Mouse (Mus musculus) embryonic facial prominence, embryonic 15.5 days (tissue): ENCODE measurements at regions not wholly inside any gene's neighbourhood (a gene's known extent, or its start where the extent isn't known, plus 50 kb on each side); places are given as distances from the start of the nearest gene placed in this dataset.

Experiments used
- ATAC-seq: fragments of 200-750 bp; cut with Nextera tagmentation; 2 replicates; pipeline ENCODE4 v1.8.0; 2017; ENCODE audit warnings: low read depth, moderate TSS enrichment; ENCODE audit not compliant: insufficient number of reproducible peaks, low FRiP score, low TSS enrichment
- H3K27ac ChIP-seq: fragments of 300-500 bp; sonication (generic); replicated peaks from 2 replicates; pipeline ENCODE4 v1.5.1; 2015; ENCODE audit warnings: mild to moderate bottlenecking, inconsistent platforms
- H3K27me3 ChIP-seq: fragments of 300-500 bp; sonication (generic); 2 replicates; pipeline ENCODE4 v1.6.1; 2015; ENCODE audit warnings: inconsistent platforms
- H3K36me3 ChIP-seq: fragments of 300-500 bp; sonication (generic); 2 replicates; pipeline ENCODE4 v1.6.1; 2015; ENCODE audit warnings: mild to moderate bottlenecking, inconsistent platforms
- H3K4me1 ChIP-seq: fragments of 300-500 bp; sonication (generic); 2 replicates; pipeline ENCODE4 v1.6.1; 2015; ENCODE audit warnings: inconsistent platforms
- H3K4me2 ChIP-seq: fragments of 300-500 bp; sonication (generic); replicated peaks from 2 replicates; pipeline ENCODE4 v1.6.1; 2015; ENCODE audit warnings: mild to moderate bottlenecking, inconsistent platforms
- H3K4me3 ChIP-seq: fragments of 300-500 bp; sonication (generic); replicated peaks from 2 replicates; pipeline ENCODE4 v1.5.1; 2015; ENCODE audit warnings: mild to moderate bottlenecking, inconsistent platforms
- H3K9ac ChIP-seq: fragments of 300-500 bp; sonication (generic); 2 replicates; pipeline ENCODE4 v1.6.1; 2015; ENCODE audit warnings: inconsistent platforms
- H3K9me3 ChIP-seq: fragments of 300-500 bp; sonication (generic); replicated peaks from 2 replicates; pipeline ENCODE4 v1.6.1; 2016; ENCODE audit warnings: inconsistent platforms
- WGBS: fragments of 180-500 bp; shearing (Covaris S2); methylation state at CpG from one replicate; pipeline ENCODE4 v1.1.7; 2015; 5-methylcytosine and 5-hydroxymethylcytosine counted together

GRCm38 (mm10) chr17:84890871-84891599, 65.5 kb upstream of the Ppm1b start:
- no peaks in the 10 kb centered on the region for H3K4me1 ChIP-seq
- no peaks in the 10 kb centered on the region for H3K36me3 ChIP-seq
- H3K9me3 ChIP-seq: no peaks in the 10 kb centered on the region
- 56% methylated on average over 12 of the region's 12 CpGs for WGBS
- no peak overlapping the region for H3K4me3 ChIP-seq
- no peaks in the 10 kb centered on the region for H3K27me3 ChIP-seq
- no peak overlapping the region for H3K9ac ChIP-seq
- H3K4me2 ChIP-seq: no peak overlapping the region
- ATAC-seq: no peak
- no peak overlapping the region for H3K27ac ChIP-seq

- WGBS: 83% methylated on average over 16 of the region's 16 CpGs
- no peaks in the 10 kb centered on the region for H3K9me3 ChIP-seq
Observed at GRCm38 (mm10) chr17:84893273-84894033, 63.1 kb upstream of the Ppm1b start.

GRCm38 (mm10) chr17:84895526-84895925, 61.0 kb upstream of the Ppm1b start:
- 72% methylated on average over 3 of the region's 3 CpGs for WGBS
- no peak for ATAC-seq
- Histone ChIP-seq H3K4me3 (no peak overlapping the region), H3K4me1 (no peaks in the 10 kb centered on the region), H3K9me3 (no peaks in the 10 kb centered on the region), H3K36me3 (no peaks in the 10 kb centered on the region), H3K4me2 (no peak overlapping the region), H3K27ac (no peak overlapping the region), H3K27me3 (no peaks in the 10 kb centered on the region), H3K9ac (no peak overlapping the region)

More at GRCm38 (mm10) chr17:84893273-84894033, 63.1 kb upstream of the Ppm1b start:
- Histone ChIP-seq H3K9ac (no peak overlapping the region), H3K36me3 (no peaks in the 10 kb centered on the region), H3K4me1 (no peaks in the 10 kb centered on the region), H3K4me2 (no peak overlapping the region), H3K27me3 (no peaks in the 10 kb centered on the region), H3K4me3 (no peak overlapping the region), H3K27ac (no peak overlapping the region)
- no peak for ATAC-seq

GRCm38 (mm10) chr17:84896572-84896971, 60.0 kb upstream of the Ppm1b start:
- no peak for ATAC-seq
- no peaks in the 10 kb centered on the region for H3K4me1 ChIP-seq
- no peaks in the 10 kb centered on the region for H3K36me3 ChIP-seq
- H3K27ac ChIP-seq: no peak overlapping the region
- H3K4me2 ChIP-seq: no peak overlapping the region
- H3K27me3 ChIP-seq: no peaks in the 10 kb centered on the region
- H3K9ac ChIP-seq: no peak overlapping the region
- H3K4me3 ChIP-seq: no peak overlapping the region
- H3K9me3 ChIP-seq: no peaks in the 10 kb centered on the region
- WGBS: 87% methylated on average over 5 of the region's 5 CpGs

- no peak overlapping the region for H3K27ac ChIP-seq
- H3K9ac ChIP-seq: no peak overlapping the region
- H3K27me3 ChIP-seq: no peaks in the 10 kb centered on the region
- WGBS: 90% methylated on average over 4 of the region's 4 CpGs
- no peak for ATAC-seq
- no peaks in the 10 kb centered on the region for H3K36me3 ChIP-seq
- no peaks in the 10 kb centered on the region for H3K9me3 ChIP-seq
- H3K4me3 ChIP-seq: no peak overlapping the region
- H3K4me2 ChIP-seq: no peak overlapping the region
- no peaks in the 10 kb centered on the region for H3K4me1 ChIP-seq
Observed at GRCm38 (mm10) chr17:84898407-84898806, 58.1 kb upstream of the Ppm1b start.

GRCm38 (mm10) chr17:84903625-84904337, 52.8 kb upstream of the Ppm1b start:
- H3K27ac ChIP-seq: no peak overlapping the region
- no peak overlapping the region for H3K4me3 ChIP-seq
- H3K4me1 ChIP-seq: no peaks in the 10 kb centered on the region
- H3K27me3 ChIP-seq: no peaks in the 10 kb centered on the region
- ATAC-seq: no peak; the same call in 1 of the 2 replicates
- WGBS: 62% methylated on average over 9 of the region's 9 CpGs
- H3K36me3 ChIP-seq: no peaks in the 10 kb centered on the region
- no peak overlapping the region for H3K4me2 ChIP-seq
- H3K9me3 ChIP-seq: no peaks in the 10 kb centered on the region
- no peak overlapping the region for H3K9ac ChIP-seq
